Mouse (Mus musculus): ENCODE results near the gene Hist1h2ab. TPM values are rescaled to one million over a fixed set of nuclear protein-coding genes. Genes with fewer than 3 reads are reported as not detected.
"Not testable (repeated sequence)": the region's sequence is repeated elsewhere in the genome, so short reads cannot be mapped to it uniquely, and the experiment has no call there.

Hist1h2ab gene
- polyA plus RNA-seq, 1 experiment from 2014 or later, result 49.5 TPM

DNA sequence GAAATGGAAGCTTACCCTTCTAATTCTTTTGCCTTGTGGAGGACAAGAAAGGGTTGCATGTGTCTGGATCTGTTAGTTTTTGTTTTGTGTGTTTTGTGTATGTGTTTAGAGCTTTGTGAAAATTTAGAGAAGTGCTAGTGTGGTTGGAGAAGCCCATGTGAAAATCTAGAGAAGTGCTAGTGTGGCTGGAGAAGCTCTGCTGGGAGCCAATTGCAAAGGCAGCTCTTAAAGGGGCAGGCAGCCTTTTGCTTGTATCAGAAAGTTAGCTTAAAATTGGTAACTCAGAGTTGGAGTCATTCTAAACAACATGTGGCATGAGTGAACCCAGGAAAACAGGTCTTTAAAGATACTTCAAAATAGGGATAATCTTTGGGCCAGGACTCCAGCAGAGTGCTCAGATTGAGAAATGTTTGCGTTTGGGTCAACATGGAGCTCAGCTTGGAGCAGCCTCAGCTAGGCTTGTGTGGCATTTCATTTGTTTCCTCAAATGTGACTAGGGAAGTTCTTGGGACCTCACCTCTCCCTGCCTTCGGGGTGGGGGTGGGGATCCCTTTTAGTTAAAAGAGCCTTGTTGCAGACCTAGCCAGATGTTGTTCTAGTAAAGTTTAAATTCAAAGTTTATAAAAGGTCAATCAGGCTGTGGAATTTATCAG is 33.2 kb upstream of the Hist1h2ab start:
- H3K27me3 ChIP-seq (ENCODE audit: poor library complexity, severe bottlenecking); H3K4me1 ChIP-seq; H3K4me3 ChIP-seq; H3K27ac ChIP-seq; H3K9me3 ChIP-seq; H3K36me3 ChIP-seq (replicated peaks): not testable (repeated sequence)
- DNase-seq (ENCODE audit: extremely low spot score, low spot score), result peak; percentile 6
- 16% methylated on average over 2 of the region's 2 CpGs for WGBS

DNA sequence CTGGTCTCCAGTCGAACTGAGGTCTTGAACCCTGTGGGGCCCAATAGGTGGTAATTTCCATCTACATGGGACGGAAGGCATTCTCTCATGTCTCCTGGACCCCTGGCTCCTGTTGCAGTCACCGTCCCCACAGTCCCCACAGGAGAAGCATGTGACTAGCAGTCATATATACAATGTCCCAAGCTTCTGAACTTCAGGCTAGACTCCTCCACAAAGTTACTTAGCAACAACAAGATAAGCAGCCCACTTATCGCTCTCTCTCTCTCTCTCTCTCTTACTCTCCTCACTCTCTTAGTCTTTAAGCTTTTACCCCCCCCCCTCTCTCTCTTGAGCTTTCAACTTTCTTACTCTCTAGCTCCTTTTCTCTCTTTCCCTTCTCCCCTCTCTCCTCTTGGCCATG is 26.7 kb upstream of the Hist1h2ab start:
- H3K4me1 ChIP-seq, result peaks cover 4% of the 10 kb centered on the region
- H3K27ac ChIP-seq, result no peak overlapping the region
- no peaks in the 10 kb centered on the region for H3K27me3 ChIP-seq (ENCODE audit: poor library complexity, severe bottlenecking)
- DNase-seq (ENCODE audit: extremely low spot score, low spot score), result peak; percentile 10
- H3K36me3 ChIP-seq (replicated peaks), result no peaks in the 10 kb centered on the region
- WGBS, result 88% methylated on average over 4 of the region's 4 CpGs
- H3K9me3 ChIP-seq, result no peaks in the 10 kb centered on the region
- H3K4me3 ChIP-seq, result no peak overlapping the region

DNA sequence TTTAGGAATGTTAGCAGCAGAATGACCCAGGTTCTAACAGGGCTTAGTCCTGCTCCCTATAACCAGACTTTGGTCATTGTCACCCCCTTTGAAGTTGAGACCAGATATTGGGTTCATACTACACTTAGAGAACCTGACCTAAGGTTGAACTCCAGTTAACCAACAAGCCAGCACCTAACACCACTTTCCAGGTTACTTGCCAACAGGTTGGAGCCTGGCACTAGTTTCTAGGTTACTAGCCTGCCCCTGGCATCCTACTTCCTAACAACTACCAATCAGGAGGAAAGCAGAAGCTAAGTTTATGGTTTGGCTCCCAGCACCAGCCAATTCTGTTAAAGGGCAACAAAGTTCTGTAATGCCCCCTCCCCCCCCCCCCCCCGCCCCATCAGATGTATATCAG is 25.7 kb upstream of the Hist1h2ab start:
- Histone ChIP-seq H3K4me3 (no peak overlapping the region), H3K4me1 (peaks cover 4% of the 10 kb centered on the region), H3K27me3 (ENCODE audit: poor library complexity, severe bottlenecking) (no peaks in the 10 kb centered on the region), H3K27ac (peak overlapping the region; percentile 56), H3K36me3 (replicated peaks) (no peaks in the 10 kb centered on the region), H3K9me3 (no peaks in the 10 kb centered on the region)
- no CpG with 5 or more reads among the region's 1 CpGs for WGBS
- no peak for DNase-seq (ENCODE audit: extremely low spot score, low spot score)

DNA sequence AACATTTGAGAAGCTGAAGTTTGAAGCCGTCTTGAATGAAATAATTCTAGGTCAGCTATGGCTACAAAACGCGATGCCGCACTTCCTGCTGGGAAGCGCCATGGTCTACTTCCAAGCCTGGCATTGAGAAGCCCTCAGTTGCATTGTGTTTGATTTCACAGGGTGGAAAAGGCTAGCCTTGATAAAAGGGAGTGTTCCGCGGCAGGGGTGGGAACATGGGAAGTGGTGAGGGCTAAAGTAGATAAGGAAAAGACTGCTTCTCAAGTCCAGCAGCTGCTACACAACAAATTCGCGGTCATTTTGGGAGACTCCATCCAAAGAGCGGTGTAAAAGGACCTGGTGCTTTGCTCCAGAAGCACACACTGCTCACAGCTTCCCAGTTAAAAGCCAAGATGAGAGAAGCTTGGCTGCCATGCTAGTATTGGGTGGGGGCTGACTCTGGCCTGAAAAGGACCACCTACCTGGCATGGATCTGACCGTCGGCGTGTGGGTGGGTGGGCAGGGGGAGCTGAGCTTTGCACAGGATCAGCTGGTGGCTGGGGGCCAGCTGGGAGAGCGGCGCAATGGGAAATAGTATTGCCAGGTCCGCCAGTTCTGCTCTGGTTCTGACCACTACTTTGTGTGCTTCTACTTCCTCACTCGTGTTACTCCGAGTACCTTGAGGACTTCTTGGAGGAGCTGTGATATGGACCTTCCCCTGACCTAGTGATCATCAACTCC is 22.3 kb upstream of the Hist1h2ab start:
- DNase-seq (ENCODE audit: extremely low spot score, low spot score), result peak; percentile 11
- Histone ChIP-seq H3K27ac (no peak overlapping the region), H3K36me3 (replicated peaks) (no peaks in the 10 kb centered on the region), H3K27me3 (ENCODE audit: poor library complexity, severe bottlenecking) (no peaks in the 10 kb centered on the region), H3K4me1 (peaks cover 4% of the 10 kb centered on the region), H3K4me3 (no peak overlapping the region), H3K9me3 (no peaks in the 10 kb centered on the region)
- 89% methylated on average over 18 of the region's 18 CpGs for WGBS

DNA sequence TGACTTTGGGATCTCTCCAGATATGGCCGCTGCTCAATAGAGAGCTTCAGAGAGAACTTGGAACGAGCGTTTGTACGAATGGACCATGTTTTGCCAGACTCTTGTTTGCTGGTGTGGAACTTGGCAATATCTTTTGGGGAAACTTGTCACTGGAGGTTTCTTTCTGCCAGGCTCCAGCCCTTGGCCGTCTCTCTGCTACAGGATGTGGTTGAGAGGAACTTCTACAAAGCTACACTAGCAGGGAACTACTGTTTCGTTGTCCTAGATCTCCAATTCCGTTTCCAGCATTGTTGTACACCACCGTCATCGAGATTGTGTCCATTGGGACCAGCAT is 21.8 kb upstream of the Hist1h2ab start:
- no peaks in the 10 kb centered on the region for H3K36me3 ChIP-seq (replicated peaks)
- H3K4me1 ChIP-seq, result peaks cover 4% of the 10 kb centered on the region
- DNase-seq (ENCODE audit: extremely low spot score, low spot score), result peak; percentile 7
- H3K4me3 ChIP-seq, result no peak overlapping the region
- no peak overlapping the region for H3K27ac ChIP-seq
- no peaks in the 10 kb centered on the region for H3K27me3 ChIP-seq (ENCODE audit: poor library complexity, severe bottlenecking)
- 90% methylated on average over 9 of the region's 9 CpGs for WGBS
- no peaks in the 10 kb centered on the region for H3K9me3 ChIP-seq

DNA sequence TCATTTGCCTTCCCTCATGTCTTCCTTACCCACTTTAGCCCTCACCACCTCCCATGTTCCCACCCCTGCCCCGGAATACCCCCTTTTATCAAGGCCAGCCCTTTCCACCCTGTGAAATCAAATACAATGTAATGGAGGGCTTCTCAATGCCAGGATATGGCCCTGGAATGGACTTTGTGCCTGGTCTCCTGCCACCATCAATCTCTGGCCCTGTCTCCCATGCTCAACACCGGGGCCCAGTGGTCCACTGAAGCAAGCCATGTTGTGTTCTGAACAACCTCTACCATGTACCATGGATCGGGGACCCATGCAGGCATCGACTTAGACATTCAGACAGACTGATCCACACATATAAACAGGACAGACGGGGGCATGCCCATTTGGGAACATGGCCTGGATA is 21.2 kb upstream of the Hist1h2ab start:
- peak; percentile 10 for DNase-seq (ENCODE audit: extremely low spot score, low spot score)
- H3K9me3 ChIP-seq, result no peaks in the 10 kb centered on the region
- no peak overlapping the region for H3K27ac ChIP-seq
- no peaks in the 10 kb centered on the region for H3K27me3 ChIP-seq (ENCODE audit: poor library complexity, severe bottlenecking)
- no peak overlapping the region for H3K4me3 ChIP-seq
- no peaks in the 10 kb centered on the region for H3K36me3 ChIP-seq (replicated peaks)
- 92% methylated on average over 5 of the region's 5 CpGs for WGBS
- H3K4me1 ChIP-seq, result peaks cover 4% of the 10 kb centered on the region

DNA sequence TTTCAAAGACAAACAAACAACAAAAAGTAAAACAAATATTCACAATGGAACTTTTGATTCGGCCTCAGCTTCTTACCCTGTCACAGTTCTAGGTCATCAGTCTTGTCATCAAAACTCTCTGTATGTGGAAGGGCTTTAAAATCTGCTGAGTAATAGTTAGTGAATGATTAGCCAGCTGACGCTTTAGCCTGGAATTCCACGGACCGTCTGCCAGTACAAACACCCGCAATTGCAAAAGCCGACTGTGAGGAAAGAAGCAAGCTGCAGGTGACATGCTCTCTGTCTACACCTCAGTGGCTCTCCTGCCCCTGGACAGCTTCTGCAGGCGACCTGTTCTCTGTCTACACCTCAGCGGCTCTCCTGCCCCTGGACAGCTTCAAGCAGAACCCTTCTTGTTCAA is 20.4 kb upstream of the Hist1h2ab start:
- no peaks in the 10 kb centered on the region for H3K27me3 ChIP-seq (ENCODE audit: poor library complexity, severe bottlenecking)
- no peaks in the 10 kb centered on the region; the same call in 1 of the 2 replicates for H3K4me1 ChIP-seq
- H3K36me3 ChIP-seq (replicated peaks), result no peaks in the 10 kb centered on the region
- H3K27ac ChIP-seq, result no peak overlapping the region
- 74% methylated on average over 8 of the region's 8 CpGs for WGBS
- H3K9me3 ChIP-seq, result no peaks in the 10 kb centered on the region
- peak; percentile 10 for DNase-seq (ENCODE audit: extremely low spot score, low spot score)
- H3K4me3 ChIP-seq, result no peak overlapping the region

DNA sequence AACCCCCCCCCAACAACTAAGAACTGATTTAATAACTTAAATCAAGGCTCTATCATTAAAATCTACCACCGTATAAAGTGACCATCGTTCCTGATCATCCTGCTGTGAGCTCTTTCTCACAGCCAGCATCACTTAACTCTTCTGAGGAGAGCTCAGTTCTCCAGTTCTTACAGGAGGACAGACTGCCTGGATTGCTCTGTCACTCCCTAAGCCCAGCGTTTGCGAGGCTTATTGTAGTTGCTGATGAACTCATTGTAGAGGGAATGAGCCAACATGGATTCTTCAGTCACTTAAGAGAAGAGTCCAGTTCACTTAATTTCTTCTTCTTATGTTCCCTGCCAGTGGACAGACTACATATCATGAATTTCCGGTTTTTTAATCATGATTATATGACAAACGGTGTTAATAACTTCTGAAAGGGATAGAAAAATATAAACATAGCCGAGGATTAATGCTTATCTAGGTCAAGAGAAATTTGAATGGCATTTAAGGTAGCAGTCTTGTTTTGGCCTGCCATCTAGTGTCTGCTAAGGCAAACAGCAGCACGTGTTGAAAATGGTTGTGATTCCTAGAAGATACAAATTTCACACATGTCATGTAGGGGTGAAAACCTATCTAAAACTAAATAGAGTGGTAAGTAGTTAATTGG is 18.6 kb upstream of the Hist1h2ab start:
- DNase-seq (ENCODE audit: extremely low spot score, low spot score), result peak; percentile 14
- Histone ChIP-seq H3K4me1 (no peaks in the 10 kb centered on the region; the same call in 1 of the 2 replicates), H3K9me3 (no peaks in the 10 kb centered on the region), H3K4me3 (no peak overlapping the region), H3K27me3 (ENCODE audit: poor library complexity, severe bottlenecking) (no peaks in the 10 kb centered on the region), H3K27ac (no peak overlapping the region), H3K36me3 (replicated peaks) (no peaks in the 10 kb centered on the region)
- 29% methylated on average over 8 of the region's 8 CpGs for WGBS

DNA sequence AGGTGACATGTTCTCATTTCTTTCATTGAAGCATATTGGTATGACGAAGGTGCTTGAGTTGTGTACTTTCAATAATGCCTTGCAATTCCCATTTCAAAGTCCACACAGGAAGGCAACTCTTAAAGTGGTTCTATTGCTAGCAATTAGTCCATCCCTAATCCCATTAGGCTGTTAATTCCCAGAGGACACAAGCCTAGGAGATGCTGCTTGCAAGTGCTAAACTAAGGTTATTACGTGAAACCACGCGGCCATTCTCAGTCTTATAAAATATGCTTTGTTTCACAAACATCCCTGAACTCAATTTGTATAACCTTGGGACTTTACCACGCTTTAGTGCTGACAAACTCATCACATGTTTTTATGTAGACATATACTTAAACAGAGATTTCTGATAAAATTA is 13.8 kb upstream of the Hist1h2ab start:
- Histone ChIP-seq H3K4me3 (no peak overlapping the region), H3K27ac (peak overlapping the region; percentile 96), H3K4me1 (peaks cover 31% of the 10 kb centered on the region), H3K36me3 (replicated peaks) (no peaks in the 10 kb centered on the region), H3K27me3 (ENCODE audit: poor library complexity, severe bottlenecking) (no peaks in the 10 kb centered on the region), H3K9me3 (no peaks in the 10 kb centered on the region)
- WGBS, result 73% methylated on average over 5 of the region's 5 CpGs
- DNase-seq (ENCODE audit: extremely low spot score, low spot score), result no peak

DNA sequence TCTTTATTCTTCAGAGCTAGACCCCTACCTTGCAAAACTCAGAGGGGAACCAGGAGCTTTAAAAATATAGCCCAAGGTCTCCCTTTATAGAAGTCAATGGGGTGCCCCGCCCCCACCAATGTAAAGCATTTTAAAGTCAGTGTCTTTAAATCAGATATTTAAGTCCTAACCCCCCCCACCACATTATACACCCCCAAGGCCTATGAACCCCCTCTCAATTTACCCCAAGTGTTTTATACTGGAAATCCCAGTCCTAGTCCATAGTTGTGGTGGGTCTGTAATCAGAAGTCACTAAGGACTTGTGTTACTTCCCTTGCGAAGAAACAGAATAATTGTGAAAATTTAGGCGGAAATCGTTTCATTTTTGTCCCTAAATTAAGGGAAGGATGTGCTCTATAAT is 12.9 kb upstream of the Hist1h2ab start:
- 26% methylated on average over 4 of the region's 4 CpGs for WGBS
- Histone ChIP-seq H3K4me3 (peak overlapping the region; percentile 66), H3K9me3 (no peaks in the 10 kb centered on the region), H3K27ac (peak overlapping the region; percentile 96), H3K36me3 (replicated peaks) (no peaks in the 10 kb centered on the region), H3K4me1 (peaks cover 31% of the 10 kb centered on the region), H3K27me3 (ENCODE audit: poor library complexity, severe bottlenecking) (no peaks in the 10 kb centered on the region)
- no peak for DNase-seq (ENCODE audit: extremely low spot score, low spot score)

DNA sequence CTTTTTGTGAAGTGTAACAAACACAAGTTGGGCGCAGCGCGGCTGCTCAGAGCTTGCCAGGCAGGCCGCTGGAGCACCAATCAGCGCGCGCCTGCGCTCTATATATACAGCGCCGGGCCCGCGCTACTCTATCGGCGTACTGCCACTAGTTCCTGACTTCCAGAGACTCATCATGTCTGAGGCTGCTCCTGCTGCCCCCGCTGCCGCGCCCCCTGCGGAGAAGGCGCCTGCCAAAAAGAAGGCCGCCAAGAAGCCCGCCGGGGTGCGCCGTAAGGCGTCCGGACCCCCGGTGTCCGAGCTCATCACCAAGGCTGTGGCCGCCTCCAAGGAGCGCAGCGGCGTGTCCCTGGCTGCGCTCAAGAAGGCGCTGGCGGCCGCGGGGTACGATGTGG is 12.3 kb upstream of the Hist1h2ab start, which contains the start of gene Hist1h1c:
Gene Hist1h1c (plus strand): TSS at position 132 of the 392 bp plus-strand sequence.
- under 1% methylated on average over 38 of the region's 38 CpGs for WGBS
- Histone ChIP-seq H3K36me3 (replicated peaks) (no peaks in the 10 kb centered on the region), H3K9me3 (no peaks in the 10 kb centered on the region), H3K4me3 (peak within 1 kb of the TSS; percentile 66), H3K4me1 (peaks cover 31% of the 10 kb centered on the region), H3K27me3 (ENCODE audit: poor library complexity, severe bottlenecking) (no peaks in the 10 kb centered on the region), H3K27ac (peak within 1 kb of the TSS; percentile 96)
- peak; percentile 91 for DNase-seq (ENCODE audit: extremely low spot score, low spot score)

DNA sequence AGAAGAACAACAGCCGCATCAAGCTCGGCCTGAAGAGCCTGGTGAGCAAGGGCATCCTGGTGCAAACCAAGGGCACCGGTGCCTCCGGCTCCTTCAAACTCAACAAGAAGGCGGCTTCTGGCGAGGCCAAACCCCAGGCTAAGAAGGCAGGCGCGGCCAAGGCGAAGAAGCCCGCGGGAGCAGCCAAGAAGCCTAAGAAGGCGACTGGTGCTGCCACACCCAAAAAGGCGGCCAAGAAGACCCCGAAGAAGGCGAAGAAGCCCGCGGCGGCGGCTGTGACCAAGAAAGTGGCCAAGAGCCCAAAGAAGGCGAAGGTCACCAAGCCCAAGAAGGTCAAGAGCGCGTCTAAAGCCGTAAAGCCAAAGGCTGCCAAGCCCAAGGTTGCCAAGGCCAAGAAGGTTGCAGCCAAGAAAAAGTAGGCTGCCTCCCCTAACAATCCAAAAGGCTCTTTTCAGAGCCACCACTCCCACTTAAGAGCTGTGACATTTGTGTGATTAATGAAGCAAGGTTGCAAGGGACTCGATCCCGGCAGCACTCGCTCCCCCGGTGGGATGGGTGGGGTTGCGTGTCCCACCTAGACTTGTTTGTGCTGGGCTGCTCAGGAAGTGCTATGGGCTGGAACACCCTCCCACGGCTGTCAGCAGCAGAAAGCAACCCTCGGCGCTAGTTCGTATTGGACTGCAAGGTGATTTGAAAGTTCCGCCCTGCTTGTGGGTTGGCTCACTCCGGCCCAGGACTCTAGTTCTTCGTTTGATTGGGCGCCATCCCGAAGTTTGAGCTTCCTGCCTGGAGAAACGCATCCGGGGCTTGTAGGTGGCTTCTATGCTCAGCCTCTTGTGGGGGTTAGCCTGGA is 11.6 kb upstream of the Hist1h2ab start:
- under 1% methylated on average over 39 of the region's 39 CpGs for WGBS
- Histone ChIP-seq H3K4me1 (peaks cover 36% of the 10 kb centered on the region), H3K4me3 (peak overlapping the region; percentile 66), H3K27me3 (ENCODE audit: poor library complexity, severe bottlenecking) (no peaks in the 10 kb centered on the region), H3K9me3 (no peaks in the 10 kb centered on the region), H3K27ac (peak overlapping the region; percentile 96), H3K36me3 (replicated peaks) (no peaks in the 10 kb centered on the region)
- DNase-seq (ENCODE audit: extremely low spot score, low spot score), result peak; percentile 90
